Mouse (Mus musculus): Measurements from ENCODE around the gene Lrpprc. TPM values are rescaled to one million over a fixed set of nuclear protein-coding genes. Genes with fewer than 3 reads are reported as not detected.
"Not testable (repeated sequence)": the region's sequence is repeated elsewhere in the genome, so short reads cannot be mapped to it uniquely, and the experiment has no call there.

Gene Lrpprc
- polyA plus RNA-seq (2015; fragmentation: Nextera tagmentation; extraction: Ambion mirVana): 46.8 and 49.0 TPM in 2 replicates

- peak within 1 kb of the TSS; percentile 99 for H3K4me3 ChIP-seq
- H3K36me3 ChIP-seq (replicated peaks): no peaks in the 10 kb centered on the region
- under 1% methylated on average over 51 of the region's 51 CpGs for WGBS
- H3K27ac ChIP-seq: peak within 1 kb of the TSS; percentile 89
- H3K9me3 ChIP-seq: no peaks in the 10 kb centered on the region
- ATAC-seq (replicated peaks): peak; percentile 99
- H3K27me3 ChIP-seq (replicated peaks): no peaks in the 10 kb centered on the region
- peaks cover 25% of the 10 kb centered on the region for H3K4me1 ChIP-seq
- peak within 1 kb of the TSS; percentile 96 for H3K4me2 ChIP-seq
- H3K9ac ChIP-seq: peak within 1 kb of the TSS; percentile 90
These were observed at the start of gene Lrpprc for GRCm38 (mm10) chr17:84790447-84791098. TSS of gene Lrpprc (minus strand) at chr17:84790789.

- Histone ChIP-seq H3K9ac (no peak overlapping the region), H3K4me2 (no peak overlapping the region), H3K9me3 (no peaks in the 10 kb centered on the region), H3K27me3 (replicated peaks) (no peaks in the 10 kb centered on the region), H3K27ac (no peak overlapping the region), H3K4me3 (no peak overlapping the region), H3K4me1 (no peaks in the 10 kb centered on the region), H3K36me3 (replicated peaks) (no peaks in the 10 kb centered on the region)
- ATAC-seq (replicated peaks): peak; percentile 58; the same call in 1 of the 2 replicates
- WGBS: 0% methylated on average over 3 of the region's 3 CpGs
These were observed 47.2 kb upstream of the Lrpprc start for GRCm38 (mm10) chr17:84837780-84838179.

DNA sequence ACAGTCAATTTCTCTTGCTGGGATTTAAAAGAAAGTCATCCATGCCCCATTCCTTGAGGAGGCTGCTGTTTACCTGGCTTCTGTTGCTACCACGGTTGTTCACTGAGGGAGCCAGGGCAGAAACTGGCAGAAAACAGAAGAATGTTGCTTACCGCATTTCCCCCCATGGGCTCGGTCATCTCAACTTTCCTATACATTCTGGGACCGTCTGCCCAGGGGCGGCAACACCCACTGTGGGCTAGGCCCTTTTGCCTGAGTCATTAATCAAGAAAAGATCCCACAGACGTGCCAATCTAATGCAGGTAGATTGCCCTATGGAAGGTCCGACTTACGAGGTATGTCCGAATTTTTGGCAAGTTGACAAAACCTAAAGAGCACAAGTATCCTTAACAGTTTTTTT, 44.7 kb upstream of the Lrpprc start:
- Histone ChIP-seq H3K27ac (no peak overlapping the region), H3K4me2 (no peak overlapping the region), H3K27me3 (replicated peaks) (no peaks in the 10 kb centered on the region), H3K9ac (no peak overlapping the region), H3K4me3 (no peak overlapping the region), H3K36me3 (replicated peaks) (no peaks in the 10 kb centered on the region), H3K4me1 (no peaks in the 10 kb centered on the region), H3K9me3 (no peaks in the 10 kb centered on the region)
- ATAC-seq (replicated peaks): no peak
- WGBS: 88% methylated on average over 9 of the region's 9 CpGs

DNA sequence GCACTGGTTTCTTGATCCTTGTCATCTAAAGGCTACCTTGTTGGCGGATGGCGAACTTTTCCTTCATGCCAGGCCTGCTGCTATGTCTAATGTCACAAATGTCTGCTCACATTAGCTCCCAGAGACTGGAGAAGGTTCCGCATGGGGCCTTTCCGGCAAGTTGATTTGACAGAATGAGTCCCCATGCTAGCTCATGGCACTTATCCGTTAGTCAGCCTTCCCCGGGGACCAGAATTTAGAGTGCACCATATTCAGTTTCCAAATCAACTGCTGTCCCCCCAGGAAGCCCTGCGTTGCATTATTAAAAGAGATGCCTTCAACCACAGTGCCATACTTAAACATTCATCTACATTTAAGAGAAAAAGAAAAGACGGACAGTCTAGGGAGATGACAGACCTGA, 41.8 kb upstream of the Lrpprc start:
- Histone ChIP-seq H3K27ac (no peak overlapping the region), H3K9me3 (no peaks in the 10 kb centered on the region), H3K9ac (no peak overlapping the region), H3K4me3 (no peak overlapping the region), H3K36me3 (replicated peaks) (no peaks in the 10 kb centered on the region), H3K27me3 (replicated peaks) (no peaks in the 10 kb centered on the region), H3K4me2 (no peak overlapping the region), H3K4me1 (no peaks in the 10 kb centered on the region)
- WGBS: 47% methylated on average over 8 of the region's 8 CpGs
- no peak for ATAC-seq (replicated peaks)

GRCm38 (mm10) chr17:84828301-84828700, 37.7 kb upstream of the Lrpprc start:
- Histone ChIP-seq H3K9me3 (no peaks in the 10 kb centered on the region), H3K4me2 (no peak overlapping the region), H3K27ac (no peak overlapping the region), H3K4me1 (no peaks in the 10 kb centered on the region), H3K4me3 (no peak overlapping the region), H3K36me3 (replicated peaks) (no peaks in the 10 kb centered on the region), H3K9ac (no peak overlapping the region), H3K27me3 (replicated peaks) (no peaks in the 10 kb centered on the region)
- WGBS: 95% methylated on average over 6 of the region's 6 CpGs
- no peak for ATAC-seq (replicated peaks)

- ATAC-seq (replicated peaks): no peak
- H3K36me3 ChIP-seq (replicated peaks): no peaks in the 10 kb centered on the region
These were observed 30.0 kb upstream of the Lrpprc start for GRCm38 (mm10) chr17:84820603-84821002.

DNA sequence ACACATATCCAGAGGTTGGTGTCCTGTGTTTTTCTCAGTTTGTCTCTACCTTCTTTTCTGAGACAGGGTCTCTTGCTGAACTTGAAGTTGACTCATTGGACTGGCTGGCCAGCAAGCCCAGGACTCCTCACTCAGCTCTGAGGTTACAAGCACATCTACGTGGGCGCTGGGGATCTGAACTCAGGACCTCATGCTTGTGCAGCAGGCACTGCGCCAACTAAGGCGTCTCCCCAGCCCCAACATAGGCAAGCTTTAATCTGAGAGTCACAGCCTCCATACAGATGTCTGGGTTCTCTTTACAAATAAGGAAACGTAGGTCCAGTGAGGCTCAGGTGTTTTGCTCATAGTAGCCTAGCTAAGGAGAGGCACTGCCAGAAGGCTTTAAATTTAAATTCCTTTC, 27.8 kb upstream of the Lrpprc start:
- no peak overlapping the region for H3K27ac ChIP-seq
- no peaks in the 10 kb centered on the region for H3K9me3 ChIP-seq
- no peak overlapping the region for H3K4me3 ChIP-seq
- H3K9ac ChIP-seq: no peak overlapping the region
- no peaks in the 10 kb centered on the region for H3K27me3 ChIP-seq (replicated peaks)
- ATAC-seq (replicated peaks): no peak
- no peaks in the 10 kb centered on the region for H3K36me3 ChIP-seq (replicated peaks)
- 89% methylated on average over 5 of the region's 5 CpGs for WGBS
- H3K4me2 ChIP-seq: no peak overlapping the region
- H3K4me1 ChIP-seq: peaks cover 10% of the 10 kb centered on the region

More at GRCm38 (mm10) chr17:84820603-84821002, 30.0 kb upstream of the Lrpprc start:
- Histone ChIP-seq H3K27me3 (replicated peaks) (no peaks in the 10 kb centered on the region), H3K4me2 (no peak overlapping the region), H3K9ac (no peak overlapping the region), H3K27ac (no peak overlapping the region), H3K4me3 (no peak overlapping the region), H3K4me1 (peaks cover 8% of the 10 kb centered on the region), H3K9me3 (no peaks in the 10 kb centered on the region)
- 15% methylated on average over 4 of the region's 4 CpGs for WGBS

DNA sequence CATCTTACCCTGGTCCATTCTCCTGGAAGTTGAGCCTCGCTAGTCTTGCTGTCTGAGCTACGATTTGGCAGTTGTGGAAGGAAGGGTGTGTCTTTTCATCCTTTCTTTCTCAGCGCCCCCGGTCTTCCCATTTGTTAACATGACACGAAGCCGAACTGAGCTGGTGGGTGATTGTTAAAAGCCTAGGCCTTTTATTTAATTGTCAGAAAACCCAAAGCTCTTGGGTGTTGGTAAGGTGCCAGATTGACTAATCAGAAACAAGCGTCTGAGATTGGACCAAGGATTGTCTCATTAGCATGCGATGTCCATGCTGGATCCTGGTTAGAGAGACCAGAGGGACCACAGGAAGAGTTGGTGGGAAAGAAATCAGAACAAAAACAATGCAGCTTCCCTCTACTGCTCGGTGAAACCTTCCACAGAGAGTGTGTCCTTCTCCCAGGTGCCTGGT, 25.4 kb upstream of the Lrpprc start:
- Histone ChIP-seq H3K27me3 (replicated peaks) (no peaks in the 10 kb centered on the region), H3K4me1 (peaks cover 10% of the 10 kb centered on the region), H3K4me3 (no peak overlapping the region), H3K9ac (no peak overlapping the region), H3K27ac (no peak overlapping the region), H3K36me3 (replicated peaks) (no peaks in the 10 kb centered on the region), H3K4me2 (no peak overlapping the region), H3K9me3 (no peaks in the 10 kb centered on the region)
- 47% methylated on average over 9 of the region's 9 CpGs for WGBS
- no peak for ATAC-seq (replicated peaks)

DNA sequence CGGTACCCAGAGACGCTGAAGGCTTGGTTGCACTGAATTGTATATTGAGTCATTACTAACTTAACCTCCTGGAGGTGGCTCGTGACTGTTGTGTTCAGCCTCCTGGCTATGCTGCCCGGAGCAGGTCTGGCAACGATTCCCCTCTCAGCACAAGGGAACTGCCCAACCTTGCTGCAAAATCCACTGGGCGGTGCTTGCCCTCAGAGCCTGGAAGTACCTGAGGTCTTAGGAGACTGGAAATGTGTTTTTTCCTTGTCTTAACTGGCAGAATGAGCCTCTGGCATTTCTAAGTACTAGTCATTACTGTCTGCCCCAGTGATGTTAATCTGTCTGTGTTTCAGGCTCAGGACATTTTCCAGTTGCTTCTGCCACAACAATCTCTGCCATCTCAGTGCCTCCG, 24.3 kb upstream of the Lrpprc start:
- WGBS: 69% methylated on average over 7 of the region's 7 CpGs
- Histone ChIP-seq H3K36me3 (replicated peaks) (no peaks in the 10 kb centered on the region), H3K27me3 (replicated peaks) (no peaks in the 10 kb centered on the region), H3K9ac (no peak overlapping the region), H3K4me1 (peaks cover 10% of the 10 kb centered on the region), H3K27ac (no peak overlapping the region), H3K4me3 (no peak overlapping the region), H3K4me2 (no peak overlapping the region), H3K9me3 (no peaks in the 10 kb centered on the region)
- ATAC-seq (replicated peaks): no peak

DNA sequence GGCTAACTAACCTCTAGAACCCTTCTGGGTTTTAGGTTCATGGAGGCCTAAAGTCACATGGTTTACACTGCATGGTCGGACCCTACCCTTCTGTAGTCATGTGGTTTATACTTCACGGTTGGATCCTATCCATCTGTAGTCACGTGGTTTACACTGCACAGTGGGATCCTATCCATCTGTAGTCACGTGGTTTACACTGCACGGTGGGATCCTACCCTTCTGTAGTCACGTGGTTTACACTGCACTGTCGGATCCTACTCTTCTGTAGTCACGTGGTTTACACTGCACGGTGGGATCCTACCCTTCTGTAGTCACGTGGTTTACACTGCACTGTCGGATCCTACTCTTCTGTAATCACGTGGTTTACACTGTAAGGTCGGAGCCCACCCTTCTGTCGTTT, 23.6 kb upstream of the Lrpprc start:
- WGBS: 85% methylated on average over 14 of the region's 14 CpGs
- H3K4me3 ChIP-seq; H3K27me3 ChIP-seq (replicated peaks); H3K4me1 ChIP-seq; H3K36me3 ChIP-seq (replicated peaks); H3K4me2 ChIP-seq; H3K9ac ChIP-seq; H3K9me3 ChIP-seq; ATAC-seq (replicated peaks); H3K27ac ChIP-seq: not testable (repeated sequence)

DNA sequence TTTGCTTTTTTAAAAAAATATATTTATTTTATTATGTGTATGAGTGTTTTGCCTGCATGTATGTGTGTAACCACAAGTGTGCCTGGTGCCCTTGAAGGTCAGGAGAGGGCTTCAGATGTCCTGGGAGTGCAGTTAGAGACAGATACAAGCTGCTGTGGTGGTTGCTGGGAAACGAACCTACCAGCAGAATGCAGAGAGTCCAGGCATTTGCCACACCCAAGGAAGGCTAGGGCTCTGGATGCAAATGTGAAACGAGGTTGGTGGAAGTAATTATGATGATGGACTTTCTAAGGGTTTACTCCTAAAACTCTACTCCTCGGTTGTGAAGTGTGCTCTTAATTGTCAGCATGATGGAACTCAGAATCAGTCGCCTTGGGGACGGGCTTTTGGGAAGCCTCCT, 1.4 kb upstream of the Lrpprc start:
- Histone ChIP-seq H3K36me3 (replicated peaks) (no peaks in the 10 kb centered on the region), H3K4me2 (peak overlapping the region; percentile 96), H3K9me3 (no peaks in the 10 kb centered on the region), H3K4me3 (no peak overlapping the region), H3K27me3 (replicated peaks) (no peaks in the 10 kb centered on the region), H3K27ac (no peak overlapping the region), H3K9ac (no peak overlapping the region), H3K4me1 (peaks cover 25% of the 10 kb centered on the region)
- 59% methylated on average over 5 of the region's 5 CpGs for WGBS
- ATAC-seq (replicated peaks): no peak

DNA sequence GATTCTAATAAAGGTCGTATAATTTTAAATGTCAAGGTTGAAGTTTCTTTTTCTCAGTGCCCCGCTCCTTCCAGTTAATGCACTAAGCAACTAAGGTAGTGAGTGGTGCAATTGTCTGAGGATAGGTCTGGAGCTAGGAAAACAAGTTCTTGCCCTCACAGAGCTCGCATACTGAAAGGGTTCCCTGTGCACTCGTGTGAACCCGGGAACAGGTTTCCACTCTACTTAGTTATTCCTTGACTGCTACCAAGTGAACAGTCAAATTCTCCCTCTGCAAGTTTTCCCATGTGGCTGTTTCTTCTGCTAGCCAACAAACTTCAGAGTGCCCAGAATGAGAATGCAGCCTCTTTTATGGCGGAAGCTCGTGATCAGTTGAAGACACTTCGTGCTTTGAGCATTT, 567 bp upstream of the Lrpprc start:
- Histone ChIP-seq H3K9ac (peak overlapping the region; percentile 90), H3K4me2 (peak overlapping the region; percentile 96), H3K9me3 (no peaks in the 10 kb centered on the region), H3K4me1 (peaks cover 25% of the 10 kb centered on the region), H3K36me3 (replicated peaks) (no peaks in the 10 kb centered on the region), H3K27me3 (replicated peaks) (no peaks in the 10 kb centered on the region), H3K4me3 (peak overlapping the region; percentile 99), H3K27ac (peak overlapping the region; percentile 89)
- 3% methylated on average over 8 of the region's 8 CpGs for WGBS
- ATAC-seq (replicated peaks): peak; percentile 31

DNA sequence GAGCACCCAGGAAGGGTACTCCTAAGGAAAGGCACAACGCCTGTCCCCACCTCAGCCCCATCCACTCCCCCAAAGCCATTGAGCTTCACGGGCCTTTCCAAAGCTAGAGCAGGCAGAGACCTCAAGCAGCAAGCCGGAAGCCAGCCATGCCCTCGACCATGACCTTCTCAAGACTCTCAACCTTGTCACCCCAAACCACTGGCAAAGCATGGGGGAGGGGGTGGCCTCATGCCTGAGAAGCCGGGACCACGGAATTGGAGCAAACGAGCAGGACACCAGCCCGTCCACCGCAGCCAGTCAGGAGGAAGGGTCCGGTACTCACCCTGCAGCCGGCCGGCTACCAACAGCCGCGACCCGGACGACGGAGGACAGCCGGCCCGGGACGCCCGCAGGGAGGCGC, 546 bp downstream of the Lrpprc start:
- Histone ChIP-seq H3K4me3 (peak overlapping the region; percentile 99), H3K9me3 (no peaks in the 10 kb centered on the region), H3K4me2 (peak overlapping the region; percentile 96), H3K27me3 (replicated peaks) (no peaks in the 10 kb centered on the region), H3K36me3 (replicated peaks) (no peaks in the 10 kb centered on the region), H3K4me1 (peaks cover 25% of the 10 kb centered on the region), H3K27ac (peak overlapping the region; percentile 89), H3K9ac (peak overlapping the region; percentile 90)
- peak; percentile 40 for ATAC-seq (replicated peaks)
- WGBS: under 1% methylated on average over 22 of the region's 22 CpGs

All from midbrain, embryonic 15.5 days (tissue).